Mouse (Mus musculus): Measurements from ENCODE around the gene Defb45.

- TF ChIP-seq POLR2A (IDR thresholded peaks at IDR 0.05; ENCODE audit: extremely low read depth, insufficient read depth, low read length) (no peak), CTCF (IDR thresholded peaks at IDR 0.05; ENCODE audit: extremely low read depth, insufficient read depth, low read length) (no peak)
Observed at GRCm38 (mm10) chr2:152629239-152629638, 30.0 kb upstream of the Defb45 start.

Measured in cortical plate, adult 2 months (tissue).